Mouse (Mus musculus): Measurements from ENCODE around the gene Zfp330. TPM values are rescaled to one million over a fixed set of nuclear protein-coding genes. Genes with fewer than 3 reads are reported as not detected.

Gene Zfp330
- polyA plus RNA-seq, 1 experiment from 2014 or later, result 75.8 TPM

DNA sequence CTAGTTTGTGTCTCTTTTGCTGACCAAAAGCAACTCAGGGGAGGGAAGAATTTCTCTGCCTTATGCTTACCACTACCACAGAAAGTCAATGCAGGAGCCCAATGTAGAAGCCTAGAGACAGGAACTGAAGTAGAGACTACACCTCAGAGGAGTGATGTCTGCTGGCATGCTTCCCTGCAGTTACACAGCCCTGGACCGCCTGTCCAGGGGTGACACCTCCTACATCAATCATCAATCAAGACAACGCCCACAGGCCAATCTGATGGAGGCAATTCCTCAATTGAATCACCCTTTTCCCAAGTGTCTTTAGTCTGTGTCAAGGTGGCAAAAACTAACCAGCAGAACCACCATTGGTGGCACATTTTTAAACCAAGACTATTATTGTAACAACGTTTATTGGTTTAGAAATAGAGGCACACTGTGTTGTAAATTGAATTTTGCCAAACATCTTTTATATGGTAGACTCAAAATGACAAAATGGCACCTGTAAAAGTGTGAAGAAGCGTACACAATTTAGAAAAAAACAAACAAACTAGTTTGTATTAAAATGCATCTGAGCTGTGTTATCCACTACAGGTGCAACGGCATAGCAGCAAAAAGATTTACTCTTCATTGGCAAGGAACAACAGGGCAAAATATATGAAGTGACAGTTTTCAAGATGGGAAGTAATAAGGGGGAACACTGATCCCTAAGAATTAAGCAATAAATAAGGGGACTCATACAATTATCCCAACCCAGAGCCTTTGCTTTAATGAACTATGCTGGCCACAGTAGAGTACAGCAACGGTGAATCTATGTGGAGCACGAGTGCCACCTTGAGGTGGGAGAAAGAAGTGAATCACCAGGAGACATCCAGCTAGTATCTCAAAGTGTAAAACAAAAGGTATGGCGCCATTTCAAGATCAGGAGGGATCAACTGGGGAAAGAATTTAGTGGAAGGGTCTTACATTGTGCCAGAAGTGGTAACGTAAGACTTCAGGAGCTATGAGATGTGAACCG lies 29.8 kb downstream of the Zfp330 start:
- Histone ChIP-seq H3K4me1 (replicated peaks; ENCODE audit: control insufficient read depth, insufficient read depth, low read length) (no peaks in the 10 kb centered on the region), H3K9me3 (ENCODE audit: control insufficient read depth, low read length) (no peaks in the 10 kb centered on the region; the same call in 1 of the 2 replicates), H3K4me3 (ENCODE audit: low read depth, low read length) (no peak overlapping the region), H3K36me3 (ENCODE audit: control insufficient read depth, insufficient read depth, low read length) (no peaks in the 10 kb centered on the region), H3K9ac (ENCODE audit: low read length) (no peak overlapping the region), H3K27me3 (ENCODE audit: control insufficient read depth, insufficient read depth, low read length) (no peaks in the 10 kb centered on the region), H3K27ac (ENCODE audit: low read depth, low read length) (no peak overlapping the region), H3K4me2 (ENCODE audit: low read depth, low read length, severe bottlenecking) (no peak overlapping the region)
- WGBS, result 54% methylated on average over 10 of the region's 10 CpGs
- ATAC-seq (replicated peaks; ENCODE audit: low FRiP score) (peak; percentile 85), DNase-seq (ENCODE audit: low spot score) (peak; percentile 78)

Other genes starting within 250 kb of the Zfp330 start
- gene Rnf150, start 89.2 kb upstream of the Zfp330 start, polyA plus RNA-seq (2014; fragmentation: Nextera tagmentation; extraction: Ambion mirVana), result 0.92 and 1.5 TPM in 2 replicates

Measured in forebrain, embryonic 11.5 days (tissue).